Mouse (Mus musculus) stomach, postnatal 0 days (tissue): ENCODE measurements around the gene Olfr120. TPM values are rescaled to one million over a fixed set of nuclear protein-coding genes. Genes with fewer than 3 reads are reported as not detected.
"Not testable (repeated sequence)": the region's sequence is repeated elsewhere in the genome, so short reads cannot be mapped to it uniquely, and the experiment has no call there.

Source experiments
- ATAC-seq: fragments of 200-750 bp; cut with Nextera tagmentation; 2 replicates; pipeline ENCODE4 v1.8.0; 2017; ENCODE audit not compliant: low FRiP score, low TSS enrichment
- DNase-seq: peaks from one replicate; pipeline ENCODE4 v3.0.0-alpha.2; 2016; ENCODE audit warnings: low spot score
- H3K27ac ChIP-seq: fragments of 300-500 bp; sonication (generic); replicated peaks from 2 replicates; pipeline ENCODE4 v1.5.1; 2014; ENCODE audit warnings: mild to moderate bottlenecking, control low read depth
- H3K27me3 ChIP-seq: fragments of 300-500 bp; sonication (generic); 2 replicates; pipeline ENCODE4 v1.6.1; 2014; ENCODE audit warnings: low read length; ENCODE audit not compliant: control insufficient read depth, insufficient read depth
- H3K36me3 ChIP-seq: fragments of 300-500 bp; sonication (generic); 2 replicates; pipeline ENCODE4 v1.6.1; 2014; ENCODE audit warnings: low read length, mixed read lengths; ENCODE audit not compliant: control insufficient read depth, insufficient read depth
- H3K4me1 ChIP-seq: fragments of 300-500 bp; sonication (generic); replicated peaks from 2 replicates; pipeline ENCODE4 v1.6.1; 2014; ENCODE audit warnings: antibody characterized with exemption; ENCODE audit not compliant: control insufficient read depth, insufficient read depth
- H3K4me2 ChIP-seq: fragments of 300-500 bp; sonication (generic); replicated peaks from 2 replicates; pipeline ENCODE4 v1.6.1; 2014; ENCODE audit warnings: low read depth, mild to moderate bottlenecking, control low read depth, moderate library complexity
- H3K4me3 ChIP-seq: fragments of 300-500 bp; sonication (generic); 2 replicates; pipeline ENCODE4 v1.5.1; 2014; ENCODE audit warnings: low read depth, low read length, control low read depth
- H3K9ac ChIP-seq: fragments of 300-500 bp; sonication (generic); 2 replicates; pipeline ENCODE4 v1.6.1; 2014; ENCODE audit warnings: mild to moderate bottlenecking, low read length, control low read depth, mixed read lengths
- H3K9me3 ChIP-seq: fragments of 300-500 bp; sonication (generic); 2 replicates; pipeline ENCODE4 v1.6.1; 2016; ENCODE audit warnings: low read length; ENCODE audit not compliant: control insufficient read depth
- CTCF ChIP-seq: IDR thresholded peaks from 2 replicates; pipeline ENCODE4 v1.5.1; 2016; ENCODE audit warnings: antibody characterized with exemption, low read depth, mild to moderate bottlenecking, moderate library complexity
- EP300 ChIP-seq: optimal IDR thresholded peaks from 2 replicates; pipeline ENCODE3; 2016; ENCODE audit warnings: antibody characterized with exemption
- WGBS: fragments of 180-500 bp; shearing (Covaris S2); extraction: QIAGEN DNeasy Blood & Tissue Kit; methylation state at CpG from one replicate; pipeline ENCODE4 v1.1.7; 2014; 5-methylcytosine and 5-hydroxymethylcytosine counted together
- polyA plus RNA-seq: library from polyadenylated mRNA; unstranded; fragments of >200 nt; fragmentation: Nextera tagmentation; extraction: Ambion mirVana; gene quantifications from 2 replicates; pipeline ENCODE4 v1.2.1, GENCODE M21; 2015

Gene Olfr120
- not detected in 2 replicates for polyA plus RNA-seq

- Histone ChIP-seq H3K36me3 (no peaks in the 10 kb centered on the region), H3K27ac (no peak within 1 kb of the TSS), H3K27me3 (no peaks in the 10 kb centered on the region), H3K4me2 (no peak within 1 kb of the TSS), H3K9me3 (no peaks in the 10 kb centered on the region), H3K4me3 (no peak within 1 kb of the TSS), H3K4me1 (no peaks in the 10 kb centered on the region), H3K9ac (no peak within 1 kb of the TSS)
- TF ChIP-seq CTCF: no peak
- DNase-seq (no peak), ATAC-seq (no peak)
- 67% methylated on average over 1 of the region's 1 CpGs for WGBS
Measured at GRCm38 (mm10) chr17:37721508-37721907, at the start of gene Olfr120. TSS of gene Olfr120 (plus strand) at chr17:37721808.

GRCm38 (mm10) chr17:37696264-37696663, 25.3 kb upstream of the Olfr120 start, which contains the start of gene Olfr119:
TSS of gene Olfr119 (plus strand) at chr17:37696564.
- DNase-seq, H3K4me2 ChIP-seq, H3K36me3 ChIP-seq, H3K9me3 ChIP-seq, ATAC-seq, H3K27me3 ChIP-seq, H3K27ac ChIP-seq, H3K9ac ChIP-seq, H3K4me1 ChIP-seq, H3K4me3 ChIP-seq: not testable (repeated sequence)
- 61% methylated on average over 1 of the region's 1 CpGs for WGBS

GRCm38 (mm10) chr17:37738070-37738469, 16.5 kb downstream of the Olfr120 start:
- Histone ChIP-seq H3K4me3 (no peak overlapping the region), H3K9ac (no peak overlapping the region), H3K27ac (no peak overlapping the region), H3K36me3 (no peaks in the 10 kb centered on the region), H3K27me3 (no peaks in the 10 kb centered on the region), H3K9me3 (no peaks in the 10 kb centered on the region), H3K4me1 (no peaks in the 10 kb centered on the region), H3K4me2 (no peak overlapping the region)
- no peak for TF ChIP-seq EP300
- no peak for TF ChIP-seq CTCF
- ATAC-seq: no peak
- no peak for DNase-seq
- 51% methylated on average over 7 of the region's 7 CpGs for WGBS

- no peak within 1 kb of the TSS for H3K9ac ChIP-seq
- no peaks in the 10 kb centered on the region for H3K4me1 ChIP-seq
- no peak for ATAC-seq
- no peaks in the 10 kb centered on the region for H3K27me3 ChIP-seq
- no peak within 1 kb of the TSS for H3K27ac ChIP-seq
- H3K4me3 ChIP-seq: no peak within 1 kb of the TSS
- TF ChIP-seq CTCF: no peak
- no peak for TF ChIP-seq EP300
- no peak for DNase-seq
- 70% methylated on average over 4 of the region's 4 CpGs for WGBS
- H3K36me3 ChIP-seq: no peaks in the 10 kb centered on the region
- H3K4me2 ChIP-seq: no peak within 1 kb of the TSS
- H3K9me3 ChIP-seq: no peaks in the 10 kb centered on the region
Measured at GRCm38 (mm10) chr17:37768307-37768706, 46.7 kb downstream of the Olfr120 start, which contains the start of gene Olfr122. TSS of gene Olfr122 (plus strand) at chr17:37768607.

Other genes with a start within 250 kb of the Olfr120 start
- not detected in 2 replicates for gene H2-M2, start 238.3 kb upstream of the Olfr120 start, polyA plus RNA-seq
- not detected in 2 replicates for gene Olfr110, start 229.3 kb upstream of the Olfr120 start, polyA plus RNA-seq
- not detected in 2 replicates for gene Olfr111, start 213.8 kb upstream of the Olfr120 start, polyA plus RNA-seq
- gene Olfr112, start 152.4 kb upstream of the Olfr120 start, polyA plus RNA-seq: not detected in 2 replicates
- gene Olfr113, start 144.1 kb upstream of the Olfr120 start, polyA plus RNA-seq: not detected in 2 replicates
- not detected in 2 replicates for gene Olfr114, start 129.1 kb upstream of the Olfr120 start, polyA plus RNA-seq
- not detected in 2 replicates for gene Olfr115, start 94.7 kb upstream of the Olfr120 start, polyA plus RNA-seq
- gene Olfr116, start 94.6 kb upstream of the Olfr120 start, polyA plus RNA-seq: not detected in 2 replicates
- gene Olfr117, start 58.0 kb upstream of the Olfr120 start, polyA plus RNA-seq: not detected in 2 replicates
- not detected in 2 replicates for gene Olfr118, start 54.8 kb upstream of the Olfr120 start, polyA plus RNA-seq
- gene Olfr119, start 25.2 kb upstream of the Olfr120 start, polyA plus RNA-seq: not detected in 2 replicates
- gene Olfr121, start 27.0 kb downstream of the Olfr120 start, polyA plus RNA-seq: not detected in 2 replicates
- not detected in 2 replicates for gene Olfr122, start 46.8 kb downstream of the Olfr120 start, polyA plus RNA-seq
- not detected in 2 replicates for gene Olfr123, start 71.7 kb downstream of the Olfr120 start, polyA plus RNA-seq
- not detected in 2 replicates for gene Olfr124, start 78.1 kb downstream of the Olfr120 start, polyA plus RNA-seq
- not detected in 2 replicates for gene Olfr125, start 111.1 kb downstream of the Olfr120 start, polyA plus RNA-seq
- not detected in 2 replicates for gene Olfr126, start 125.7 kb downstream of the Olfr120 start, polyA plus RNA-seq
- not detected in 2 replicates for gene Olfr127, start 178.6 kb downstream of the Olfr120 start, polyA plus RNA-seq
- gene Olfr128, start 198.7 kb downstream of the Olfr120 start, polyA plus RNA-seq: not detected in 2 replicates
- gene Olfr761, start 231.3 kb downstream of the Olfr120 start, polyA plus RNA-seq: not detected in 2 replicates